Mouse (Mus musculus) ES-E14 (cell line): ENCODE measurements around the gene Phgr1. TPM values are rescaled to one million over a fixed set of nuclear protein-coding genes. Genes with fewer than 3 reads are reported as not detected.

ENCODE experiments used
- DNase-seq: peaks from one replicate; pipeline ENCODE4 v3.0.0-alpha.2; 2013; ENCODE audit warnings: low read depth, low spot score
- H3K27ac ChIP-seq: 2 replicates; pipeline ENCODE4 v1.5.1; 2012; ENCODE audit warnings: low read depth, mild to moderate bottlenecking, low read length, moderate library complexity, mixed read lengths; ENCODE audit not compliant: poor library complexity, insufficient read depth, severe bottlenecking
- H3K36me3 ChIP-seq: 2 replicates; pipeline ENCODE4 v1.6.1; 2012; ENCODE audit warnings: mild to moderate bottlenecking, low read length, moderate library complexity, mixed read lengths; ENCODE audit not compliant: control insufficient read depth, poor library complexity, insufficient read depth, severe bottlenecking
- H3K4me1 ChIP-seq, 2 experiments: fragments of 150-350 bp in 1 of 2; sonication (generic) in 1 of 2; 2 replicates each; pipeline ENCODE4 v1.6.1; 2012; ENCODE audit warnings: low read length in 2 of 2, mild to moderate bottlenecking in 1 of 2, mixed read lengths in 1 of 2; ENCODE audit not compliant: control insufficient read depth in 2 of 2, insufficient read depth in 2 of 2, poor library complexity in 1 of 2
- H3K4me3 ChIP-seq, 2 experiments: fragments of 150-350 bp in 1 of 2; sonication (generic) in 1 of 2; 2 replicates each; pipeline ENCODE4 v1.5.1; 2012; ENCODE audit warnings: low read length in 2 of 2, low read depth in 1 of 2, mild to moderate bottlenecking in 1 of 2, mixed read lengths in 1 of 2; ENCODE audit not compliant: insufficient read depth in 1 of 2, poor library complexity in 1 of 2, severe bottlenecking in 1 of 2
- H3K9ac ChIP-seq: 2 replicates; pipeline ENCODE4 v1.6.1; 2012; ENCODE audit warnings: low read depth, mild to moderate bottlenecking, low read length, mixed read lengths; ENCODE audit not compliant: poor library complexity, insufficient read depth, severe bottlenecking
- H3K9me3 ChIP-seq: fragments of 150-350 bp; sonication (generic); 2 replicates; pipeline ENCODE4 v1.6.1; 2012; ENCODE audit warnings: low read depth, mild to moderate bottlenecking, low read length; ENCODE audit not compliant: control insufficient read depth, insufficient read depth
- CHD2 ChIP-seq: IDR thresholded peaks from 2 replicates; pipeline ENCODE4 v1.6.1; 2014; ENCODE audit warnings: mild to moderate bottlenecking, low read depth, low read length, inconsistent platforms
- HCFC1 ChIP-seq: IDR thresholded peaks from 2 replicates; pipeline ENCODE4 v1.6.1; 2012; ENCODE audit warnings: low read length, inconsistent platforms, borderline replicate concordance; ENCODE audit not compliant: insufficient read depth
- MAFK ChIP-seq: IDR thresholded peaks from 2 replicates; pipeline ENCODE4 v1.6.1; 2014; ENCODE audit warnings: mild to moderate bottlenecking, low read depth, low read length, inconsistent platforms; ENCODE audit not compliant: insufficient read depth
- ZC3H11A ChIP-seq: IDR thresholded peaks from 2 replicates; pipeline ENCODE4 v1.6.1; 2012; ENCODE audit warnings: low read depth, mild to moderate bottlenecking, inconsistent platforms, low read length, borderline replicate concordance
- ZNF384 ChIP-seq: IDR thresholded peaks from 2 replicates; pipeline ENCODE4 v1.6.1; 2012; ENCODE audit warnings: low read depth, low read length, inconsistent platforms
- in situ Hi-C, 2 experiments: fragments of 600-800 bp; cut with MboI; formaldehyde crosslinking; loops; one replicate each; pipeline ENCODE4 v1.15.1; 2025; ENCODE audit warnings: low sequenced_read_pairs in 2 of 2, inconsistent platforms in 1 of 2; ENCODE audit not compliant: unreplicated experiment in 2 of 2
- total RNA-seq: library from RNA; depleted of rRNA; stranded (reverse); fragments of 300-350 nt; gene quantifications from 2 replicates; pipeline ENCODE4 v1.2.3, GENCODE M21; 2012

Phgr1 gene
- total RNA-seq, 1 experiment = not detected

DNA sequence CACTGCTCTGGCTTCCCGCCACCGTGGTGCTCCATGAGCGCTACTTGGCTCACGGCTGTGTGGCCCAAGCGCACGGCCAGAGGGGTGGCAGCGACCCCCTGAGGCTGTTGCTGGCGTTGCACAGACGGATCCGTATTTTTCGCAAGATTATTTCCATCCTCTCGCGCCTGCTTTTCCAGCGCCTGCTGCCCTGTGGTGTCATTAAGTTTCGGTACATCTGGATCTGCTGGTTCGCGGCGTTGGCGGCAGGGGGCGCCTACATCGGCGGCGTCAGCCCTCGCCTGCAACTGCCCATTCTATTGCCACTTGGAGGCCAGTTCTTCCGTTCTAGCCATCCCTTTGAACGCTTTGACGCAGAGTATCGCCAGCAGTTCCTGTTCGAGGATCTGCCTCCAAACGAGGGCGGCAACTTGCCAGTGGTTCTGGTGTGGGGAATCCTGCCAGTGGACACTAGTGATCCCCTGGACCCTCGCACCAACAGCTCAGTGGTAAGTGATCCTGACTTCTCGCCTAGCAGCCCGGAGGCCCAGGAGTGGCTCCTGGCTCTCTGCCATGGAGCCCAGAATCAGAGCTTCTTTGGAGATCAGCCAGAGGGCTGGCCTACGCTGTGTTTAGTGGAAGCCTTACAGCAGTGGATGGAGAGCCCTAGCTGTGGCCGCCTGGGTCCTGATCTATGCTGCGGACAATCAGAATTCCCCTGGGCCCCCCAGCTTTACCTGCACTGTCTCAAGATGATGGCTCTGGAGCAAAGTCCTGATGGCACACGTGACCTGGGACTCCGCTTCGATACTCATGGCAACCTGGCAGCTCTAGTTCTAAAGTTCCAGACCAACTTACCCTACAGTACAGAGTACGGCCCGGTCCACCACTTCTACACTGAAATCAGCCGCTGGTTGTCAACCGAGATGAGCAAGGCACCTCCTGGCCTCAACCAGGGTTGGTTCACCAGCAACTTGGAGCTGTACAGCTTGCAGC is 18.3 kb downstream of the Phgr1 start:
- Histone ChIP-seq H3K36me3 (no peaks in the 10 kb centered on the region), H3K4me1 (peaks cover 0 to 8% of the 10 kb centered on the region in 2 experiments; a peak in 1 of 4 replicates), H3K9ac (peak overlapping the region; percentile 41), H3K4me3 (peak overlapping the region; percentile 51 to 64; a peak in 3 of 4 replicates), H3K9me3 (no peaks in the 10 kb centered on the region), H3K27ac (no peak overlapping the region)
- peak; percentile 72 for DNase-seq
- TF ChIP-seq ZNF384 = no peak
- TF ChIP-seq ZC3H11A = peak; percentile 5; the same call in 1 of the 2 replicates
- in situ Hi-C loops = no loop called here

DNA sequence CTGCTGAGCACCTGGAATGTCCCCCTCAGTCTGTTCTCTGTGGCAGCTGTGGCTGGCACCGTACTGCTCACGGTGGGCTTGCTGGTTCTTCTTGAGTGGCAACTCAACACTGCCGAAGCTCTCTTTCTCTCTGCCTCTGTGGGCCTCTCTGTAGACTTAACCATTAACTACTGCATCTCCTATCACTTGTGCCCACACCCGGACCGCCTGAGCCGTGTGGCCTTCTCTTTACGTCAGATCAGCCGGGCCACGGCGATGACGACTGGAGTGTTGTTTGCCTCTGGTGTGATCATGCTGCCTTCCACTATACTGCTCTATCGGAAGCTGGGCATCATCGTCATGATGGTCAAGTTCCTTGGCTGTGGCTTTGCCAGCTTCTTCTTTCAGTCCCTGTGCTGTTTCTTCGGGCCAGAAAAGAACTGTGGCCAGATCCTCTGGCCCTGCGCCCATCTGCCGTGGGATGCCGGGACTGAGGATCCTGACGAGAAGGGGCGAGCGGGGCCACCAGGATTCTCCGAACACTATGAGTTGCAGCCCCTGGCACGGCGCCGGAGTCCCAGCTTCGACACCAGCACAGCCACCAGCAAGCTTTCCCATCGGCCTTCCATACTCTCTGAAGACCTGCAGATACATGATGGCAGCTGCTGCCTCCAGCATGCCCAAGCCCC is 19.2 kb downstream of the Phgr1 start:
- in situ Hi-C loops = no loop called here
- no peak for DNase-seq
- no peak overlapping the region for H3K9ac ChIP-seq
- no peaks in the 10 kb centered on the region for H3K36me3 ChIP-seq
- TF ChIP-seq MAFK (no peak), ZNF384 (no peak), ZC3H11A (no peak), HCFC1 (no peak), CHD2 (no peak)
- peaks cover 0 to 8% of the 10 kb centered on the region in 2 experiments; a peak in 1 of 4 replicates for H3K4me1 ChIP-seq
- H3K27ac ChIP-seq = no peak overlapping the region
- no peaks in the 10 kb centered on the region for H3K9me3 ChIP-seq
- no peak overlapping the region for H3K4me3 ChIP-seq

DNA sequence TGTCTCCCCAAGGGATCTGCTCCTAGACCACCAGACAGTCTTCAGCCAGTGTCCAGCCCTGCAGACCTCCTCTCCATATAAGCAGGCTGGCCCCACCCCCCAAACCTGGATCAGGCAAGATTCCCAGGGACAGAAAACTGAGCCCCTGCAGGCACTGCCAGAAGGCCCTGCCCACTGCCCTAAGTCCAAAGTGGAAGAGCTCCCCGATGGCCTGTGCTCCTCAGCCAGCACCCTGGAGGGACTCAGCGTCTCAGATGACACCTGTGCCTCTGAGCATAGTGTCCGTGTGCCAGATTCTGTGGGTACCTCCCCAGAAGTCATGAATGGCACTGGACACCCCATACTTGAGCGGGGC is 19.7 kb downstream of the Phgr1 start:
- TF ChIP-seq HCFC1 (no peak), MAFK (no peak), CHD2 (no peak), ZC3H11A (no peak), ZNF384 (no peak)
- in situ Hi-C loops = no loop called here

DNA sequence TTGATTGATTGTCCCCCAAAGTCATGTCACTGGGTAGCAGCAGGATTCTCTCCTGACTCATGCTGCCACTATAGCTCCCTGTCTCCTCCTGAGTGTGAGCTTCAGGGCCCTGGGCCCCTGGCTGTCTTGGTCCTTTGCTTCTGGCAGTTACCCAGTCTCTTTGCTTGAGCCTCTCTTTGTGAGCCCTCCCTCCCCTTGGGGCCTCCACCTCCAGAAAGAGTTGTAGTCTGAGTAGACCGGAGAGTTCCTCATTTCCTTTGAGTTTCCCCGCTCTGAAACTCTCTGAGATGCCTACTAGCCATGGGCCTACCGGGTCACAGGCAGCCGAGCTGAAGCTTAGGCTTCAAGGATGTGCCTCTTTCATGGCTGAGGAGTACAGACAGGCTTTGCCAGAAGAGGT is 21.1 kb downstream of the Phgr1 start:
- Histone ChIP-seq H3K36me3 (no peaks in the 10 kb centered on the region), H3K9me3 (no peaks in the 10 kb centered on the region), H3K27ac (no peak overlapping the region), H3K4me3 (no peak overlapping the region), H3K9ac (no peak overlapping the region), H3K4me1 (peaks cover 0 to 8% of the 10 kb centered on the region in 2 experiments; a peak in 1 of 4 replicates)
- TF ChIP-seq ZC3H11A (no peak), MAFK (no peak), HCFC1 (no peak), CHD2 (no peak), ZNF384 (no peak)
- in situ Hi-C loops = no loop called here
- no peak for DNase-seq

More for the DNA sequence above, 19.7 kb downstream of the Phgr1 start:
- Histone ChIP-seq H3K4me3 (no peak overlapping the region), H3K9ac (no peak overlapping the region), H3K9me3 (no peaks in the 10 kb centered on the region), H3K4me1 (peaks cover 0 to 8% of the 10 kb centered on the region in 2 experiments; a peak in 1 of 4 replicates), H3K27ac (no peak overlapping the region), H3K36me3 (no peaks in the 10 kb centered on the region)
- no peak for DNase-seq
